Mouse (Mus musculus) lung, adult 2 months (tissue): Measurements from ENCODE around the gene Ms4a2. TPM values are rescaled to one million over a fixed set of nuclear protein-coding genes. Genes with fewer than 3 reads are reported as not detected.

Experiments used
- DNase-seq: peaks from one replicate; pipeline ENCODE4 v3.0.0; 2022
- H3K4me1 ChIP-seq: fragments of 200-500 bp; 2 replicates; pipeline ENCODE4 v1.6.1; 2011; ENCODE audit warnings: low read length; ENCODE audit not compliant: control insufficient read depth, insufficient read depth
- H3K4me3 ChIP-seq: fragments of 200-500 bp; replicated peaks from 2 replicates; pipeline ENCODE3; 2011; ENCODE audit warnings: low read depth, mild to moderate bottlenecking, control low read depth, low read length; ENCODE audit errors: extremely low read depth
- CTCF ChIP-seq: fragments of 200-500 bp; IDR thresholded peaks from 2 replicates; pipeline ENCODE4 v1.5.1; 2011; ENCODE audit warnings: mild to moderate bottlenecking, low read length, control low read depth; ENCODE audit not compliant: insufficient read depth
- POLR2A ChIP-seq: fragments of 200-500 bp; IDR thresholded peaks from 2 replicates; pipeline ENCODE4 v1.6.1; 2011; ENCODE audit warnings: low read depth, mild to moderate bottlenecking, control low read depth, low read length, borderline replicate concordance; ENCODE audit errors: extremely low read depth
- whole genome bisulfite sequencing: fragments of 180-500 bp; shearing (Covaris S2); methylation state at CpG from one replicate; pipeline ENCODE4 v1.1.7; 2018; 5-methylcytosine and 5-hydroxymethylcytosine counted together
- polyA plus RNA-seq: library from polyadenylated mRNA; depleted of rRNA; stranded (reverse); fragments of >200 nt; gene quantifications from 2 replicates; pipeline ENCODE4 v1.2.3, GENCODE M21; 2012; rRNA removed

The Ms4a2 gene
- 0.05 and 0.14 TPM in 2 replicates for polyA plus RNA-seq

DNA sequence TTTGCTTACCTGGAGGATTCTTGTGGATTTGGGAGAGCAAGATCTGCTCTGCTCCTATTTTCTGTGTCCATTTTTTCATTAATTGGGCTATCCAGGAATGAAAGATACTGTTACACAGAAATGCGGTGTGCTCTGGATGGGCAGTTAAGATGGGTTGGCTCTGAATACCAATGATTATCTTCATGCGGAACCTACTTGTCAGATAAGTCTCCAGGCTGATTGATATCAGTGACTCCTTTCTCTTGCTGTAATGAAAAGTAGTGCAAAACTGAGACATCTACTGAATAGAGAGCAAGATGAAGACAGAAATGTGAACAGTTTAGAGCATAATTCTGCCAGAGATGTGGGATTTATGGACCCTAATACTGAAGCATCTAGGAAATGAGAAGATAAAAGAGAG lies at the start of gene Ms4a2:
Ms4a2 (minus strand) TSS at position 169 of the 400 bp plus-strand sequence.
- no peaks in the 10 kb centered on the region for H3K4me1 ChIP-seq
- H3K4me3 ChIP-seq: no peak within 1 kb of the TSS
- no peak for DNase-seq
- WGBS: 84% methylated on average over 2 of the region's 2 CpGs
- no peak for TF ChIP-seq CTCF
- TF ChIP-seq POLR2A: no peak

DNA sequence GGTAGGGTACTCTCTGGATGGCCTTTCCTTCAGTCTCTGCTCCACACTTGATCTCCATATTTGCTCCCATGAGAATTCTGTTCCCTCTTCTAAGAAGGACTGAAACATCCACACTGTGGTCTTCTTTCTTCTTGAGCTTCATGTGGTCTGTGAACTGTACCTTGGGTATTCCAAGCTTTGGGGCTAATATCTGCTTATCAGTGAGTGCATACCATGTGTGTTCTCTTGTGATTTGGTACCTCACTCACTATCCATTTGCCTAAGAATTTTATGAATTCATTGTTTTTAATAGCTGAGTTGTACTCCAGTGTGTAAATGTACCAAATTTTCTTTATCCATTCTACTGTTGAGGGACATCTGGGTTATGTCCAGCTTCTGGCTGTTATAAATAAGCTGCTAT lies 38.0 kb upstream of the Ms4a2 start:
- H3K4me3 ChIP-seq: no peak overlapping the region
- no peak for DNase-seq
- TF ChIP-seq CTCF: no peak
- no peak for TF ChIP-seq POLR2A

DNA sequence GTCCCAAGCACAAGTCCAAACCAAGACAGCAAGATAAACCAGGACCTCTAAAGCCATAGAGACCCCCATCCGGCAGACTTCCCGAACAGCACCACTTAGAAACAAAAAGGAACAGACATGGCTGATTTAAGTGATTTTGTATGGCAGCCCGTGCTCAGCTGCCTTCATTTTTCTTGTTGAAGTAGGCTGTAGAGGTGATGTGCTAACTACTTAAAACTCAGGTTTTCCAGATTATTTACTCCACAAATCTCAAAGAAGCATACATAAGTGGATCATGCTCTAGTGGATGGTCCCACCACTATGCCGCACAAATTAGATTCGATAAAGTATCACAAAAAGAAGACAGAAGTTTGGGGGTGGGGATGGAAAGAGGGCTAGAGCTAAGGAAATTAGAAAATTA lies 36.9 kb upstream of the Ms4a2 start, which contains the start of gene Oosp2:
Oosp2 (minus strand) TSS at position 101 of the 400 bp plus-strand sequence.
- DNase-seq: no peak
- TF ChIP-seq CTCF (no peak), POLR2A (no peak)
- no peak within 1 kb of the TSS for H3K4me3 ChIP-seq
- H3K4me1 ChIP-seq: no peaks in the 10 kb centered on the region
- WGBS: 84% methylated on average over 5 of the region's 5 CpGs

More for the DNA sequence above, 38.0 kb upstream of the Ms4a2 start:
- no peaks in the 10 kb centered on the region for H3K4me1 ChIP-seq

DNA sequence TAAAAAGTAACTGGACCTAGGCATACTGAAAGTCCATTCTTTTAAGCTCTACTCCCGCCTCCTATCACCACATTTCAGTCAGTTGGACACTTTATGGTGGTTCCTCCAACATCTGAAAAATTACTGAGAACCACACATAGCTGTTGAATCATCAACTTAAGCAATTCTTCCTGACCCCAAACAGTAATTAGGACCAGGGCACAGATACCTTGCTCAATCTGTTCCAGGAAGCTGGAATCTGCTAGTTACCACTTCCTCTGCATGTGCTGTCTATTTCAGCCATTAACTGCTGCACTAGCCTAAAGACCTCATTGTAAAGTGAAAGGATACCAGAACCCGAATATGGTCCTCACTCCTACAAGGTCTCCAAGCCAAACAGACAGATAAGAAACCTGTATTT lies 35.6 kb upstream of the Ms4a2 start:
- no peak for TF ChIP-seq POLR2A
- TF ChIP-seq CTCF: no peak
- Histone ChIP-seq H3K4me1 (no peaks in the 10 kb centered on the region), H3K4me3 (no peak overlapping the region)
- 53% methylated on average over 2 of the region's 2 CpGs for WGBS
- no peak for DNase-seq

DNA sequence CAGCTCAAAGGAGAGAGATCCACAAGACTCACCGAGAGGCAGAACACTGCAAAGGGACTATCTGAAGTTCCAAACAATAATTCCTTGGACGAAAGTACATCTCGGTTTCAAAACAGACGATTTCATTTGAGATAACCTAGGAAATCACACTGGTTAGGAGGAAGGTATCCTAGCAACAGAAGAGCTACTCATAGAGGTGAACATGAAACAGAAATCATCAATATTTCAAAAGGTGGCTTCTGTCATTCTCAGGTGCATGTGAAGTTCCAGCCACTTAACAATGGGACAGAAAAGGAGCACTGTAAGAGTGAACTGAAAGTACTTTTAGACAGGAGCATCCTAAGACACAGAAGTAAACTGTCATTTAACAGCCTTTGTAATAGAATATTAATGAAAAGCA lies 26.0 kb upstream of the Ms4a2 start:
- TF ChIP-seq CTCF: no peak
- TF ChIP-seq POLR2A: no peak
- Histone ChIP-seq H3K4me3 (no peak overlapping the region), H3K4me1 (no peaks in the 10 kb centered on the region)
- 67% methylated on average over 4 of the region's 4 CpGs for WGBS
- DNase-seq: no peak

DNA sequence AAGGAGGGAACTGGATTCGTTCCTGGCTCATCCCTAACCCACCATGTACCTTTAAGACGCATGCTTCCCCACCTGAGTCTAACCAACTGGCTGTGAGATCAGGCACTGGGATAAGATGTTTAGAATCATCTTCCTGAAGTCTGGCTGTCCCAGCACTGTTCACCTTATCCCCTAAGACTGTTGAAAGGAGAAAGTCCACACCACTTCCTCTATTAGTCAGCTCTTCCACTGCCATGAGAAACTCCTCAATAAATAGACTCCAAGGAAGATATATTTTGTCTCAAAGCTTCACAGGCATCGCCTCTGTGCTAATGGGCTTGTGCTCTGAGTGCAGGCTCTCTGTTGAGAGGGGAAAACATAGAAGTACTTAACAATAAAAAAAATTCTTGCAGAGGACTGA lies 22.6 kb upstream of the Ms4a2 start:
- Histone ChIP-seq H3K4me3 (no peak overlapping the region), H3K4me1 (no peaks in the 10 kb centered on the region)
- 65% methylated on average over 3 of the region's 3 CpGs for WGBS
- TF ChIP-seq POLR2A: no peak
- TF ChIP-seq CTCF: no peak
- DNase-seq: no peak

DNA sequence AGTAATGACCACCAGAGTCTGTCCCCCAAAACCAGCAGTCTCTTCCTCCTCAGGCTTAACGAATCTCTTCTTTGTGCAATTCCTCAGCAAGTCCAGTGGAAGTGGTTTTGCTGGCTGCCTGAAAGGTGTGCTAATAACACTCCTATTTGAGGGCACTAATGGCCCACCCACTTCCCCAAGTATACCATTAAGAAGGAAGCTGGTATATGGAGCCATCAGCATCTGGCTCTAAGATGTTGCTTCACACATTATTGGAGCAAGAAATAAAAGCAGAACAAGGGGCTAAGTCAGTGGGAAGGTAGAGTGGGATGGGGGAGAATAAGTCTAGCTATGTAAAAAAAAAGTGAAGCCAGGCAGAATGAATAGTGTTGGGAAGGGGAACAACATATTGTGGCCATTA lies 17.2 kb upstream of the Ms4a2 start, which contains the start of gene Ms4a3:
Ms4a3 (minus strand) TSS at position 120 of the 400 bp plus-strand sequence.
- TF ChIP-seq POLR2A: no peak
- Histone ChIP-seq H3K4me1 (no peaks in the 10 kb centered on the region), H3K4me3 (no peak within 1 kb of the TSS)
- DNase-seq: no peak
- 54% methylated on average over 1 of the region's 1 CpGs for WGBS

DNA sequence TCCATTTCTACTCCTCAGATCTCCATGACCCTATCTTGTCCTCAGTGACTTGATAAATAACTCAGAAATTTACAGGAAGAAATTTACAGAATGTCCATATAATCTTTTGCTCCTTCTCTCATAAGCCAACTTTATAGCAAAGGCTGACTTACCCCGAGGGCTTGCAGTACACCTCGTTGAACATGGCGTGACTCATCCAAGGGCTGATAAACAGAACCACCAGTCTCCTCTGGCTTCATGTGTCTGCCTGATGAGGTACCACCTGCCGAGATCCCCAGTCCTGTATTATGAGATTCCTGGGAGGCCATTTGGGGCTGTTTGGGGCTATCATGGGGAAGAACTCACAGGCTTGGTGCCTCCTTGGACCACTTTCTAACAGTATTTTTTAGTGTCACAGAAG lies 15.5 kb upstream of the Ms4a2 start:
- 71% methylated on average over 4 of the region's 4 CpGs for WGBS
- H3K4me3 ChIP-seq: no peak overlapping the region
- DNase-seq: no peak
- no peaks in the 10 kb centered on the region for H3K4me1 ChIP-seq
- TF ChIP-seq POLR2A (no peak), CTCF (no peak)

DNA sequence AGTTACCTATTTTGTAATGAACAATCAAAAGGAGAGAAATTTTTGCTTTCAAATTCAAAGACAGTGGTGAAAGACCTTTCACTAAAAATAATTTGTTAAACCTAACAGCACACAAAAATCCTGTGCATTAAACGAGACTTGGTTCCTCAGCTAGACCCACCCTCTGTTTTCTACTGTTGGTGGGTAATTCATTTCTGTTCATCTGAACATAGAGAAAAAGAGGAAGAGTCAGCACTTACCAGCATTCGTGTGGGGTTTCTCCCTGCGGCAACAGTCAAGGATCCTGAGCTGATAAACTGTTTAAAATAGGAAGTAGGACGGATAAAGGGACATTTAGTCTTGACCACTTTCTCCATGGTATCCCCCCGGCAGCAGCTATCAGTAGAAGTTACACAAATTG lies 12.1 kb upstream of the Ms4a2 start:
- H3K4me1 ChIP-seq: no peaks in the 10 kb centered on the region
- WGBS: 52% methylated on average over 5 of the region's 5 CpGs
- no peak overlapping the region for H3K4me3 ChIP-seq
- DNase-seq: no peak
- TF ChIP-seq CTCF (no peak), POLR2A (no peak)

DNA sequence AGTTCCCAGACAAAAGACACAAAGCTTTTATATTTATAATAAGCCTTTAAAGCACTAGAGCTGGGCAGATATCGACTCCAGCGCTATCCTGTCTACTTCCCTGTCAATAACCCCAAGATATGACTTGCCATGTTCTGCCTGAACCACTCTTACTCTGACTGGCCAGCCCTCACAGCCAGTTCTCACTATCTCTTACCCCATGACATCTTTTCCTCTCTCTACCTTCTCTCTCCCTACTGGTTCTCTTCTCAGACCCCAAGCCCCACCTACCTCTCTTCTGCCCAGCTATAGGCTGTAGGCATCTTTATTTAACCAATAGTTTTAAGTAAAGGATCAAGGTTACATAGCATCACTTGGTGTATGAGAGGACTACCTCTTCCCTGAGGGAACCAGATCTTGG lies 10.8 kb upstream of the Ms4a2 start:
- H3K4me1 ChIP-seq: no peaks in the 10 kb centered on the region
- H3K4me3 ChIP-seq: no peak overlapping the region
- 59% methylated on average over 2 of the region's 2 CpGs for WGBS
- DNase-seq: no peak
- no peak for TF ChIP-seq CTCF
- TF ChIP-seq POLR2A: no peak

DNA sequence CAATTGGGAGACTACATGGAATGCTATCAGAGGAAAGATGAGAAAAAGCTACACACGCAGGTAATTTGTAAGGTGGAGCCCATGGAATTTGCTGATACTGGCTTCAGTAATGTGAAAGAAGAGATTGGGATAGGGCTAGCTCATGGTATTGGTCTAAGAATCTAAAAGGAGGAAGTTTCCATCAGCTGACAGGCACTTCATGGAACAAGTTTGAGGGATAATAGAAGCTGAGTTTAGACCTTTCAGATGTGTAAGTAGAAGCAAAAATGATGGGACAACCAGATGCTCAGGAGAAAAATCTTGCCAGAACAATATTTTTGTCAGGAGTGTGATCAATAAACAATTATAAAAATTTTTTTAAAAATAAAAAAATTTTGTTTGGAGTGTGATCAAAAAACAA lies 10.2 kb upstream of the Ms4a2 start:
- DNase-seq: no peak
- TF ChIP-seq CTCF (no peak), POLR2A (no peak)
- H3K4me3 ChIP-seq: no peak overlapping the region
- 80% methylated on average over 1 of the region's 1 CpGs for WGBS
- no peaks in the 10 kb centered on the region for H3K4me1 ChIP-seq
